Mouse (Mus musculus) hindbrain, embryonic 11.5 days (tissue): ENCODE measurements around the gene Gm17409. TPM values are rescaled to one million over a fixed set of nuclear protein-coding genes. Genes with fewer than 3 reads are reported as not detected.

Source experiments
- ATAC-seq: fragments of 200-750 bp; cut with Nextera tagmentation; 2 replicates; pipeline ENCODE4 v1.8.0; 2017; ENCODE audit warnings: mild to moderate bottlenecking, moderate TSS enrichment, moderate library complexity; ENCODE audit not compliant: low FRiP score
- DNase-seq: peaks from one replicate; pipeline ENCODE4 v3.0.0-alpha.2; 2015; ENCODE audit warnings: low spot score
- H3K27ac ChIP-seq: fragments of 300-500 bp; sonication (generic); 2 replicates; pipeline ENCODE4 v1.5.1; 2014; ENCODE audit warnings: mild to moderate bottlenecking, low read depth, low read length
- H3K27me3 ChIP-seq: fragments of 300-500 bp; sonication (generic); 2 replicates; pipeline ENCODE4 v1.6.1; 2014; ENCODE audit warnings: mild to moderate bottlenecking, low read length, moderate library complexity, mixed read lengths; ENCODE audit not compliant: control insufficient read depth, insufficient read depth
- H3K36me3 ChIP-seq: fragments of 300-500 bp; sonication (generic); 2 replicates; pipeline ENCODE4 v1.6.1; 2014; ENCODE audit warnings: mild to moderate bottlenecking, low read length, moderate library complexity, mixed read lengths; ENCODE audit not compliant: control insufficient read depth, insufficient read depth
- H3K4me1 ChIP-seq: fragments of 300-500 bp; sonication (generic); replicated peaks from 2 replicates; pipeline ENCODE4 v1.6.1; 2014; ENCODE audit warnings: low read length, mixed read lengths; ENCODE audit not compliant: control insufficient read depth, insufficient read depth
- H3K4me2 ChIP-seq: fragments of 300-500 bp; sonication (generic); replicated peaks from 2 replicates; pipeline ENCODE4 v1.6.1; 2014; ENCODE audit warnings: mild to moderate bottlenecking, low read depth, low read length
- H3K4me3 ChIP-seq: fragments of 300-500 bp; sonication (generic); 2 replicates; pipeline ENCODE4 v1.5.1; 2014; ENCODE audit warnings: low read depth, low read length
- H3K9ac ChIP-seq: fragments of 300-500 bp; sonication (generic); 2 replicates; pipeline ENCODE4 v1.6.1; 2014; ENCODE audit warnings: low read depth, low read length
- H3K9me3 ChIP-seq: fragments of 300-500 bp; sonication (generic); 2 replicates; pipeline ENCODE4 v1.6.1; 2016; ENCODE audit warnings: low read length; ENCODE audit not compliant: control insufficient read depth
- WGBS: fragments of 180-500 bp; shearing (Covaris S2); extraction: QIAGEN DNeasy Blood & Tissue Kit; methylation state at CpG from one replicate; pipeline ENCODE4 v1.1.7; 2014; 5-methylcytosine and 5-hydroxymethylcytosine counted together
- polyA plus RNA-seq: library from polyadenylated mRNA; unstranded; fragments of >200 nt; fragmentation: Nextera tagmentation; extraction: Ambion mirVana; gene quantifications from 2 replicates; pipeline ENCODE4 v1.2.1, GENCODE M21; 2014

The Gm17409 gene
- polyA plus RNA-seq, 1 experiment from 2014 or later, result not detected

DNA sequence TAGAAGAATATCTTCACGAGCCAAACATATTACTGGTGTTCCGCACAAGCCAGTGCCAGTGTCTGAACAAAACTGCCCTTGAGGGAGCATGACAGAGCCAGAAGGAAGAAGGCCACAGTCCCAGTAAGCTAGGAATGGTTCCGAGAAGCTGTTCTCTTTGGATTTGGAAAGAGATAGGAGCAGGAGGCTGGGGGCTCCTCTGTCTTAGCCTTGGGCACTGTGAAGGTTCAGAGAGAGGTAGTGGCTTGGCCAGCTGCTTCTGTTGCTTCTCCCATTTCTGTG is 17.3 kb downstream of the Gm17409 start:
- 92% methylated on average over 3 of the region's 3 CpGs for WGBS
- Histone ChIP-seq H3K4me2 (no peak overlapping the region), H3K9ac (no peak overlapping the region), H3K4me3 (no peak overlapping the region), H3K4me1 (no peaks in the 10 kb centered on the region), H3K27ac (no peak overlapping the region), H3K9me3 (no peaks in the 10 kb centered on the region), H3K36me3 (no peaks in the 10 kb centered on the region), H3K27me3 (no peaks in the 10 kb centered on the region)
- ATAC-seq (no peak), DNase-seq (no peak)

GRCm38 (mm10) chr2:58488404-58488803 is 18.5 kb downstream of the Gm17409 start:
- ATAC-seq (no peak), DNase-seq (no peak)
- H3K36me3 ChIP-seq, result no peaks in the 10 kb centered on the region
- H3K4me2 ChIP-seq, result no peak overlapping the region
- no peaks in the 10 kb centered on the region for H3K4me1 ChIP-seq
- H3K9ac ChIP-seq, result no peak overlapping the region
- no peak overlapping the region for H3K4me3 ChIP-seq
- no peak overlapping the region for H3K27ac ChIP-seq
- H3K27me3 ChIP-seq, result no peaks in the 10 kb centered on the region
- no peaks in the 10 kb centered on the region for H3K9me3 ChIP-seq
- 92% methylated on average over 8 of the region's 8 CpGs for WGBS

DNA sequence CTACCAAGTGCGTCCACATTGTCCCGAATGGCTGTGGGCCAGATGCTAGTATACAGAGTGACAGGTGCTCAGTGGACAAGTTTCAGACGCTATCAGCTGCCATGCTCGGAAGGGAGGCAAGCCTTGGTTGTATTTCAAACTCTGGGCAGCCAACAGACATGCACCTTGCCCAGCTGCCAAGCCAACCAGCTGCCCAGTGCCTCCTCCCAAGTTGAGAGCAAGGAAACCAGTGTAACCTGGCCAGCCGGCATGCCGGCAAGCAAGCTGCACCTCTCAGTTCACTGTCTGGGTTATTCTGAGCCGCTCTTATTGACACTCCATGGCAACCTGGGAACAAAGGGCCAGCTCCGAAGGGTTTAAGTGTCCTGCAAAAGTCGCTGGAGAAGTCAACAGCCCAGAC is 19.4 kb downstream of the Gm17409 start:
- ATAC-seq (no peak), DNase-seq (no peak)
- Histone ChIP-seq H3K27me3 (no peaks in the 10 kb centered on the region), H3K9me3 (no peaks in the 10 kb centered on the region), H3K4me2 (no peak overlapping the region), H3K9ac (no peak overlapping the region), H3K4me3 (no peak overlapping the region), H3K27ac (no peak overlapping the region), H3K4me1 (no peaks in the 10 kb centered on the region), H3K36me3 (no peaks in the 10 kb centered on the region)
- 87% methylated on average over 9 of the region's 9 CpGs for WGBS

DNA sequence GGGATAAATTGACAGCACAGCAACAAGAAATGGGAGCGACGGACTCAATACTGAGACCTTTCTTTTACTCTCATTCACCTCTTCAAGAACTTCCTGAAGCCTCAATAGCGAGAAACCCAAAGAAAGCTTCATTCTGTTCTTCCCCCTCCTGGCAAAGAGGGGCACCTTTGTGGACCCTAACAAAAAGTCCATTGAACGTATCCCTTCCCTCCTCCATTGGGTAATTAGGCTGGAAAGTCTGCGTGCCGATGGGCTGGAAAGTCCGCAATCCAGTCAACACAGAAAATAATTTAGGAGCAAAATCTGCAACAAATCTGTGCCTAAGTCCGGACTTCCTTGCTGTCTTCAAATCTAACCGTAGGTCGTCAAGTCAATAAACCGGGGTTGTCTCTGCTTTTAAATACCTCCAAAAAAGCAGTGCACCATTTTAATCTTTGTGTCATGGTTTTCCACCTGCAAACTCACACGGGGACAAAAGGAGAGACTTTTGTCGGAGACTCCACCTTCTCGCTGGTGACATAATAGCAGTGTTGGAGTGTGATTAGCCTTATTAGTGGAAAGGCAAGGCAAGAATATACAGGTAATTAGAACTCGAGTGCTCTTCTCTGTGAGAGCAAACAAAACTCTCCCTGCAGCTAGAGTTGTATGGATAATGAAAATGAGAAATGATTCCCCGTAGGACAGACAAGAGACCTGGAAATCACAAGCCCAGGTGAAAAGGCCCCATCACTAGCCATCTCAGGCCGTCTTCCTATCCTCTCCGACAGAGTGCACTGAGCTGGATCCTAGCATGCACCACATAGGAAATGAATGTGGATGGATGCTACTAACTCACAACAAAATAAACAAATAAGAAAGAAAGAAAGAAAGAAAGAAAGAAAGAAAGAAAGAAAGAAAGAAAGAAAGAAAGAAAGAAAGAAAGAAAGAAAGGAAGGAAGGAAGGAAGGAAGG is 24.0 kb downstream of the Gm17409 start:
- Histone ChIP-seq H3K9ac (no peak overlapping the region), H3K27ac (no peak overlapping the region), H3K4me2 (no peak overlapping the region), H3K36me3 (no peaks in the 10 kb centered on the region), H3K4me3 (no peak overlapping the region), H3K4me1 (no peaks in the 10 kb centered on the region), H3K27me3 (no peaks in the 10 kb centered on the region), H3K9me3 (no peaks in the 10 kb centered on the region)
- no peak for DNase-seq
- ATAC-seq, result no peak
- 57% methylated on average over 18 of the region's 18 CpGs for whole genome bisulfite sequencing

DNA sequence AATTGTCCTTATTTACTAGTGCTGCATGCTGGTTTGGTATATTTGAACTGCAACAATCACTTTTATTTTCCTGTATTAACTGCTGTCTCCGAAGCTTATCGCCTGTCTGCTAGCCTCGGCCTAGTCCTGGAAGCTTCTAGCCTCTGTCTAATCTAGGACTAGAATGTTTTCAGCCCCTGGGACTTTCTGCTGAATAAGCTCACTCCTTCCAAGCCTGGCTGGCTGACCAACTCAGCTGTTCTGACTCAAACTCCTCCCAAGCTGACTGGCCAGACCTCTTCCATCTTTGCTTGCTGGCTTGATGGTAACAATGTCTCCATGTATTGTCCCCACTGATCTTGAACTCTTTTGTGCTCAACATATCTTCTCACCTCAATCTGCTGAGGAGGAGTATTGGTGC is 25.4 kb downstream of the Gm17409 start:
- H3K4me1 ChIP-seq, result no peaks in the 10 kb centered on the region
- H3K9me3 ChIP-seq, result no peaks in the 10 kb centered on the region
- H3K4me2 ChIP-seq, result no peak overlapping the region
- H3K27ac ChIP-seq, result no peak overlapping the region
- H3K36me3 ChIP-seq, result no peaks in the 10 kb centered on the region
- H3K9ac ChIP-seq, result no peak overlapping the region
- DNase-seq (no peak), ATAC-seq (no peak)
- H3K27me3 ChIP-seq, result no peaks in the 10 kb centered on the region
- no peak overlapping the region for H3K4me3 ChIP-seq
- WGBS, result 95% methylated on average over 3 of the region's 3 CpGs

DNA sequence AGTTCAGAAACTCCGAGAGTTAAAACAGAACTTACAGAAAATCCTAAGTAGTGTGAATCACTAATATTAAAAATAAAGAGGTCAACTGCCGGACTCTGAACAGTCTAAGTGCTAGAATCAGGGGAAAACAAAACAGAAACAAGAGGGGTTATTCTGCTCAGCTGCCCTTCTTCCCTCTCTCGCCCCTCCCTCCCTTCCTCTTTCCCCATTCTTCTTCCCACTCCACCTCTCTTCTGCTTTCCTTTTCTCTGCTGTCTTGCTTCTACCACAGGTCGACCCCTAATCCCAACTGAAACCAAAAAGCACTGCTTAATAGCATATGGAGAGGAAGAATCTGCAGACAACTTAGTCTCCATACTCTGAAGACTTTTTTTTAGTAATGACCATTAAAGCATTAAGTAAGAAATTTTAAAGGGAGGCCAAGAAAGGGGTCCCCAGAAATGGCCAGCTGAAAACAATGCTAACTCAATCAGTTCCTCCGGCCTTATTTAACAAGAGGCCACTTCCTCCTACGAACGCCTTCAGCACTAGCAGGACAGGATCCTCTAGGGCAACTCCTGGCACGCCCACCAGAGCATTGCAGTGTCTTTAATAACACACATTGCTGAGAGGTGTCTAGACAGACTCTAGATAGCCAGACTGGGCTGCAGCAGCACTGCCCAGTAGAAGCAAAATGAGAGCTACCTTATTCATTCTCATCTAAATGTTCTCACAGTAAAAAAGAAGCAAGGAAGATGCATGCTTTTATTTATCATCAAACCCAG is 26.9 kb downstream of the Gm17409 start:
- 83% methylated on average over 8 of the region's 8 CpGs for WGBS
- no peak for ATAC-seq
- H3K27me3 ChIP-seq, result no peaks in the 10 kb centered on the region
- H3K36me3 ChIP-seq, result no peaks in the 10 kb centered on the region
- H3K9ac ChIP-seq, result no peak overlapping the region
- no peak overlapping the region for H3K27ac ChIP-seq
- H3K4me1 ChIP-seq, result no peaks in the 10 kb centered on the region
- H3K9me3 ChIP-seq, result no peaks in the 10 kb centered on the region
- no peak overlapping the region for H3K4me3 ChIP-seq
- H3K4me2 ChIP-seq, result no peak overlapping the region
- DNase-seq, result no peak

DNA sequence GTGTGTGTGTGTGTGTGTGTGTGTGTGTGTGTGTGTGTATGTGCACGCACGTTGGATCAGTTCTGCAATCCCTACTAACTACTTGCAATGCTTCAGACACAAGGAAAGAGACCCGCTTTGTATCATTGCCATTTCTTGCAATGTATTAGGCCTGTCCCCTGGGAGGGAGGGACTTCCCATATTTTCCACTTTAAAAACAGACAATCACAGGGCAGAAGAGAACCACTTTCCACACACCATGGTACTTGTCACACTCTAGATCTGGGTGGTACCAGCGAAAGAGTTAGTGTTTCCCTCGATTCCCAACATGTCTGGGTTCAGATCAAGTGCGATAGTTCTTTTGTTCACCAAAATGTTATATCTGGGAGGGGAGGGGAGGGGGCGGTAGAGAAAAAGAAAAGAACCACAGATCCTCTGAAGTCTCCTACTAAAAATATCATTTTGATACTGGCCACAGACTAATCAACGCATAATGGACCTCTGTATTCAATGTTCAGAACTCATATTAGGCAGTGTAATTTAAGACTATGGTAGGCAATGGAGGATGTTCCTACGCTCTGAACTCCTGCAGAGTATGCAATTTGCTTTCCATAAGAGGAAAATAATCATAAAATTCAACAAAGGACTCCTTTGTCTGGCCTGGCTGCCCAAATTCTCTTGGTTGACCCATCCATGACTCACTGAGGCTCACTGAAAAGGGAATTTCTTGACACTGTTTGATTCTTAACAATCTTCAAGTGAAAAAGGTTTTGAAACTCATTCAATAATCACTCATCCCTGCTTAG is 35.6 kb downstream of the Gm17409 start:
- DNase-seq (no peak), ATAC-seq (no peak)
- Histone ChIP-seq H3K27ac (no peak overlapping the region), H3K36me3 (no peaks in the 10 kb centered on the region), H3K4me2 (no peak overlapping the region), H3K9me3 (no peaks in the 10 kb centered on the region), H3K4me3 (no peak overlapping the region), H3K27me3 (no peaks in the 10 kb centered on the region), H3K9ac (no peak overlapping the region), H3K4me1 (no peaks in the 10 kb centered on the region)
- 90% methylated on average over 9 of the region's 9 CpGs for WGBS

GRCm38 (mm10) chr2:58510192-58510591 is 40.3 kb downstream of the Gm17409 start:
- ATAC-seq (no peak), DNase-seq (no peak)
- no peaks in the 10 kb centered on the region for H3K4me1 ChIP-seq
- H3K4me2 ChIP-seq, result no peak overlapping the region
- H3K27ac ChIP-seq, result no peak overlapping the region
- H3K9ac ChIP-seq, result no peak overlapping the region
- WGBS, result 74% methylated on average over 8 of the region's 8 CpGs
- H3K36me3 ChIP-seq, result no peaks in the 10 kb centered on the region
- no peak overlapping the region for H3K4me3 ChIP-seq
- no peaks in the 10 kb centered on the region for H3K9me3 ChIP-seq
- H3K27me3 ChIP-seq, result no peaks in the 10 kb centered on the region
